In genomic region chr4:54837326-54837725, GRCm38 (mm10) we compare ENCODE assay signal across 9 mouse cellular contexts.
DNase-seq lines count a peak whose midpoint lies in the region; ATAC-seq and TF ChIP-seq lines count a peak whose summit lies in the region.
"Had no signal": no experiment of that assay in that cellular context is flagged by ENCODE, and none has a peak within 500 bp of the region (broad histone marks: within the 10 kb centered on the region; RNA-seq: fewer than 3 reads in every experiment).

No protein-coding gene starts in this region.

- no peak overlapping the region for H3K4me3 ChIP-seq in heart, embryonic 11.5 days (ENCODE audit: low read depth, low read length)
- no peak overlapping the region for H3K4me3 ChIP-seq in heart, embryonic 16.5 days (ENCODE audit: low read length)
- H3K4me3 ChIP-seq in limb, embryonic 12.5 days (replicated peaks), result no peak overlapping the region
- no peak overlapping the region for H3K4me3 ChIP-seq in thymus, adult 2 months (ENCODE audit: control insufficient read depth, insufficient read depth, low read length)

- no peaks in the 10 kb centered on the region for H3K36me3 ChIP-seq in heart, embryonic 11.5 days (ENCODE audit: control insufficient read depth, insufficient read depth, low read length)
- H3K36me3 ChIP-seq in heart, embryonic 16.5 days (ENCODE audit: control insufficient read depth, insufficient read depth), result no peaks in the 10 kb centered on the region
- no peaks in the 10 kb centered on the region for H3K36me3 ChIP-seq in limb, embryonic 12.5 days
- H3K36me3 ChIP-seq in thymus, adult 2 months (ENCODE audit: control insufficient read depth, insufficient read depth, low read length), result no peaks in the 10 kb centered on the region

- no peak overlapping the region for H3K9ac ChIP-seq in heart, embryonic 11.5 days (ENCODE audit: low read depth, low read length)
- H3K9ac ChIP-seq in heart, embryonic 16.5 days (ENCODE audit: low read length), result no peak overlapping the region
- H3K9ac ChIP-seq in limb, embryonic 12.5 days (replicated peaks), result no peak overlapping the region

- no peak for TF ChIP-seq POLR2A in thymus, adult 2 months (IDR thresholded peaks at IDR 0.05; ENCODE audit: control insufficient read depth, extremely low read depth, insufficient read depth, low read length, poor library complexity)

- no peaks in the 10 kb centered on the region for H3K9me3 ChIP-seq in heart, embryonic 11.5 days (replicated peaks; ENCODE audit: control insufficient read depth, low read length)
- no peaks in the 10 kb centered on the region for H3K9me3 ChIP-seq in heart, embryonic 16.5 days (replicated peaks; ENCODE audit: control insufficient read depth, low read length)
- H3K9me3 ChIP-seq in limb, embryonic 12.5 days, result no peaks in the 10 kb centered on the region

- no peak for ATAC-seq in heart, embryonic 11.5 days (replicated peaks; ENCODE audit: insufficient number of reproducible peaks, low FRiP score, low TSS enrichment)
- ATAC-seq in heart, embryonic 16.5 days (replicated peaks; ENCODE audit: extremely low read depth, insufficient read depth, low FRiP score), result no peak; the same call in 1 of the 2 replicates
- no peak for ATAC-seq in limb, embryonic 12.5 days (ENCODE audit: insufficient number of reproducible peaks, insufficient read depth, low FRiP score, low TSS enrichment, low read depth)
- no peak for ATAC-seq in inflammation-experienced regulatory T-cells, adult 6 months
- no peak for ATAC-seq in megakaryocyte, adult 5-6 weeks (ENCODE audit: poor library complexity, severe bottlenecking)

- WGBS in heart, embryonic 11.5 days (ENCODE audit: insufficient replicate concordance), result 82% methylated on average over 2 of the region's 2 CpGs
- WGBS in heart, embryonic 16.5 days, result 37% methylated on average over 2 of the region's 2 CpGs
- 47% methylated on average over 2 of the region's 2 CpGs for WGBS in limb, embryonic 12.5 days
- 92% methylated on average over 2 of the region's 2 CpGs for WGBS in thymus, adult 2 months

- H3K4me1 ChIP-seq in heart, embryonic 11.5 days (ENCODE audit: control insufficient read depth, insufficient read depth, low read length), result peaks cover 6% of the 10 kb centered on the region; the same call in 1 of the 2 replicates
- 0 out of 2 replicates have a peak, but pooled peaks cover 5% of the 10 kb centered on the region for H3K4me1 ChIP-seq in heart, embryonic 16.5 days (ENCODE audit: control insufficient read depth, insufficient read depth, low read length)
- H3K4me1 ChIP-seq in limb, embryonic 12.5 days (replicated peaks), result peaks cover 16% of the 10 kb centered on the region
- H3K4me1 ChIP-seq in thymus, adult 2 months (replicated peaks; ENCODE audit: control insufficient read depth, insufficient read depth, low read length), result no peaks in the 10 kb centered on the region

- H3K27ac ChIP-seq in heart, embryonic 11.5 days (ENCODE audit: low read depth, low read length), result no peak overlapping the region
- 0 out of 2 replicates have a peak overlapping the region, but pooled peaks have one; percentile 45 for H3K27ac ChIP-seq in heart, embryonic 16.5 days (ENCODE audit: low read length)
- H3K27ac ChIP-seq in limb, embryonic 12.5 days, result peak overlapping the region; percentile 14; the same call in 1 of the 2 replicates
- H3K27ac ChIP-seq in thymus, adult 2 months (ENCODE audit: control insufficient read depth, insufficient read depth, low read length), result no peak overlapping the region

- H3K4me2 ChIP-seq in heart, embryonic 11.5 days, result no peak overlapping the region
- no peak overlapping the region for H3K4me2 ChIP-seq in heart, embryonic 16.5 days (ENCODE audit: low read depth, low read length)
- no peak overlapping the region for H3K4me2 ChIP-seq in limb, embryonic 12.5 days

- peak; percentile 94 for DNase-seq in heart, adult 11 months
- DNase-seq in cerebellum, adult 18-20 months, result peak; percentile 69 to 75
- DNase-seq in thymus, adult 2 months, result no peak

- no peaks in the 10 kb centered on the region for H3K27me3 ChIP-seq in heart, embryonic 11.5 days (ENCODE audit: control insufficient read depth, insufficient read depth, low read length)
- H3K27me3 ChIP-seq in heart, embryonic 16.5 days (ENCODE audit: control insufficient read depth, insufficient read depth, low read length), result no peaks in the 10 kb centered on the region
- no peaks in the 10 kb centered on the region for H3K27me3 ChIP-seq in limb, embryonic 12.5 days
- no peaks in the 10 kb centered on the region for H3K27me3 ChIP-seq in thymus, adult 2 months (ENCODE audit: control insufficient read depth, insufficient read depth, low read length)
- H3K27me3 ChIP-seq: CH12.LX had no signal

- no peak for TF ChIP-seq CTCF in thymus, adult 2 months (IDR thresholded peaks at IDR 0.05; ENCODE audit: borderline replicate concordance, control insufficient read depth, extremely low read depth, insufficient read depth, low read length, poor library complexity)

Comparison
In these comparisons a context has a peak if more than half of its experiments do, and no peak if none do; other contexts are left out.
1. H3K27ac ChIP-seq: peak in heart, embryonic 16.5 days (single experiment) and limb, embryonic 12.5 days (single experiment); none in heart, embryonic 11.5 days (single experiment) and thymus, adult 2 months (single experiment).